Mouse (Mus musculus): ENCODE data around the gene Slit3.

Gene Slit3

DNA sequence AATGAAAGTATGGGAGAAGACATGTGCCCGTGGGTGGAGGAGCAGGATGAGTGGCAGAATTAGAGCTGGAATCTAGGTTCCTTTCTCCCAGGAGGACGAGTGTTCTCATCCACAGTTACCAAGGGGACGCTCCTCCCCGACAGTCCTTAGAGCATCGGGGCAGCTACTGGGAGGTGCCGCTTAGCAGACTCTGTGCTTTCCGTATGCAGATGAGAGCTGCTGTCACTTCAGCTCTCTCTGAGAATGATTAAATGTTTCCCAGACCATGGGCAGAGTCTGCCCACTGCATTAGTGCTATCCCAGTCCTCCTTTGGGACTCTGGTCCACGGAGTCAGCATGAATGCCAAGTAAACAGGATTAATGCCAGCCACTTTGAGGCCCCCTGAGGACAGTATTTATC is 359.1 kb downstream of the Slit3 start:
- DNase-seq: no peak

DNA sequence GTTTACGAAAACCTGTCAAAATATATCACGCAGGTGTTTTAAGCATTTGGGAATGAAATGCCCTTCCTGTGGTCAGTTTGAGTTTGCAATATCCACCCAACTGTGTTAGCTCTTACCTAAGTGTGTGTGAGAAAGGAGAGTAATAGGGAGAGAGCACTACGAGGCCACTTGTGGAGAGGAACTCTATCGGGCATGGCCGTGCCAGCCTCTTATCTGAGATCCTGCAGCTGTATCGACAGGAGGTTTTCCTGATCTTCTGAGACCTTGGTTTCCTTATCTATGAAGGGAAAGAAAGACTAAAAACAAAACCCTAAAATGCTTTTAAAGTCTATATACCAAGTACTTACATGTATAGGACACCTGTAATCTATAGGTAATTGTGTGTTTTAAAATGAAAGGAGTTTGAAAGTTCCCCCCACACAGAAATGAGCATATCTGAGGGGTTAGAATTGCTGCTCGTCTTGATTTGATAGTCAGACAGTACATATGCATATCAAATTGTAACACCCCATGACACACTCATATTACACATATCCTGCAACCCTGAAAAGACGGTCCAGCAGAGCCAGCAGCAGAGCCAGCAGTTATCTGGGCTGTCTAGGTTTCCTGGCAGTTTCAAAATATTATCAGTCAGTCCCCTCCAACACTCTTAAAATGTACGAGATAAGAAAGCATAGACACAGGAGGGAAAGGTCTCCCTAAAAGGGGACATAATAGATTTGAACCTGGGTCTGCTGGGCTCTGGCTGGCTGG is 360.8 kb downstream of the Slit3 start:
- DNase-seq: no peak

DNA sequence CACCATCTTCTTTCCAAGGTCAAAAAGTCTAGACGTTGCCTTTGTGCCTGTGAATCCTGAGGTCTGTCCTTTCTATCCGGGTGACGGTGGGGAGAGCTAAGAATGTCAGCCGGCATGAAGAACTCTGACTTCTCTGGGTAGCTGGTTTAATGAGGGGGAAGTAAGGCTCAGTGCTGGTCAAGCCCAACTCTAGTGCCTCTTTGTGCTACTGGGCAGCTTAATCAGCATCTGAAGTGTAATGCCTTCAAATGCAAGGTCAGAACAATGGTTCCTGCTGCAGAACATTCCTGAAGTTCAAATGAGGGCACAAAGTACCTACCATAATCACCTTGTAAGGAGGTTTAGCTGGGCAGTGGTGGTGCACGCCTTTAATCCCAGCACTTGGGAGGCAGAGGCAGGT is 366.9 kb downstream of the Slit3 start:
- no peak for DNase-seq

DNA sequence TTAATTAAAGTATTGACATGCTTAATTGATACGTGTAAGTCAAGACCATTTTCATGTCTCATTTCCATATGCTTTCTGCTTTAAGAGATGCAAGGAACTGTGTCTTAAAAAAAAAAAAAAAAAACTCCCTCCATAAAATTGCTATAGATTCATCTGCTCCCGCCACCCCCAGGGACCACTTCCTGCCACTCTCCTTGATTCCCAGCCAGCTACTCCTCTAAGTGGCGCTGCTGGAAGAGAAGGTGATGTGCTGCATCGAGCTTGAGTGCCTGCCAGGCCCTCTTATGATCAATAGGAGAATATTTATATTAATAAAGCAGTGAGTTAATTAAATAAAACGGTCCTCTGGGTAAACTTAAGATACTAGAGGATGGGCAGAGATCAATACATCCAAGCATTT is 370.7 kb downstream of the Slit3 start:
- DNase-seq: no peak

DNA sequence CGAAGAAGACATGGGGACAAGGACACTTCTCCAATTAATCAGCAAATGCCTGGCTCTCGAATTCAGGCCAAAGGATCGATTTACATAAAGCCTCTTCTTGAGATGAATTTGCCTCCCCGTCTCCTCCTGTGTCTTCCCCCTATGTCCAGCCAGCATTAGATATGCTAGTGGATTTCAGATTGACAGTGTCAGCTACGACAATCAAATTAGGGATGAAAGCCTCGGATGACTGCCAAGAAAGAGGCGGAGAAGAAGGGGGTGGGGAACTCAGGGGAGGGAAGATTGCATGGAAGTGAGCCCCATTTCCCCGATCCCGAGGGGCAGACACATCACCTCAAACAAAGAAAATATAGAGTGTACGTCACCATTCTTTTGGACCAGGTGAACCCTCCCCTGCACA is 375.9 kb downstream of the Slit3 start:
- DNase-seq: no peak

DNA sequence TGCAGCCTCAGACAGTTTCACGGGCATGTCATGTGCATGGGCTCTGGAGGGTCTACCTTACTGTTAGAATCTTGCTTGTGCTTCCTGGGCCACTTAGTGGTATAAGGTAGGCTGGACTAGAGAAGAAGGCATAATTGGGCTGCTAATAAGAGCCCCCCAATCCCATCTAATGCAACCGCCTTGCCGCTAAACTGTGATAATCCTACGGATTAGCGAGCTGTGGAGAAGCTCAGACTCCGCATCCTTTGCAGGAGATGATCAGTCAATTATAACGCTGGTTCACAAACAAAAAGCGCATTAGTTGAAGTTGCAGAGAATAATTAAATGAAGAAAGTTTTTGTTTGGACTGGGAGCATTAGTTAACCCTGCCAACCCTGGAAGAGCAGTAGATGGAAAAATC is 376.9 kb downstream of the Slit3 start:
- no peak for DNase-seq

DNA sequence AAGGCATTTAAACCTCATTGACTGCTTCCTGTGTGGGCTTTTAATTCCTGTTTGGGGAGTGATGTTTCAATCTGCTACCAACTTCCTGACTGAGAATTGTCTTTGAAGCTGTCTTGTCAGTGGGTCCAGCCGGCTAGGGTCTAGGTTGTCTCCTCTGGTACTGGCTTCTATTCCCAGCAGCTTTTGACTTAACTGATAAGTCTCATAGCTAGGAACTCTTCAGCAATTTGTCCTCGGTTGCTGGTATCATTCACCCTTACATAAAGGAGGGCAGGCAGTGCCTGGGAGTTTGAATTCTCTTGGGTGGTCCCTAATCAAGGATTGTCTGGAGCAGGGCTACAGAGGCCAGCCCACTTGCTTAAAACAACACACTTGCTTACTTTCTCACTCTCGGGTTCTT is 381.1 kb downstream of the Slit3 start:
- no peak for DNase-seq

DNA sequence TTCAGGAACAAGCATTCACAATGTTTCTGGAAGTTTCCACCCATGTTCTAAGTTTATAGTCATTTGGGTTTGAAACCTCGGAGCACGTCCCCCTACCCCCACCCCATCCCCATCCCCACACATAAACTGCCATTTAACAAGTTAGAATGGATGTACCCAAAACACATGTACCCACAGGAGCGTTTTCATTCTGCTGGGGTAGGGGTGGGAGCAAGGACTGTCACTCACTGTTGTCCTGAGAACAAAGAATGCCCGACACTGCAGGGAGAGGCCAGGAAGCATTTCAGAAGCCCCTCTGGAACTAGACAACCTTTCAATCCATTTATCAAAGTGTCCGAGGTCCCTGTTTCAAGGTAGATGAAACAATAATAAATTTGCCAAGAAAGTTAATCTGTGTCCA is 383.0 kb downstream of the Slit3 start:
- no peak for DNase-seq

DNA sequence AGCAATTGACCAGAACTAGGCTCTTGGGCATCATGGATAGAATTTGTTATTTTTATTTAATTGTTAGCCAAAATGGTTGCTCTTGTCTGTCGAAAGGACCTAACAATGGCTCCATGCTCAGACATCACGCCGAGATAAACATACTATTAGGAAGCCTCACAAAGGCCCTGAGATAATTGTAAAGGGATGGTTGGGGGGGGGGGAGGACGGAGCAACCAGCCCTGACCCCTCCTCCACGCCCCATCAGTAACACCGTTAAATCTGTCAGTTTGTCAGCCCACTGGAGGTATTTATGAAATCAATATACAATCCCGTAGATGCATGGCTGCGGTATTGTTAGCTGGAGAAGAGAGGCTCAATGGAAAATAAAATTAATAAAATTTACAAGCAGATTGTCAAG is 383.9 kb downstream of the Slit3 start:
- DNase-seq: no peak

DNA sequence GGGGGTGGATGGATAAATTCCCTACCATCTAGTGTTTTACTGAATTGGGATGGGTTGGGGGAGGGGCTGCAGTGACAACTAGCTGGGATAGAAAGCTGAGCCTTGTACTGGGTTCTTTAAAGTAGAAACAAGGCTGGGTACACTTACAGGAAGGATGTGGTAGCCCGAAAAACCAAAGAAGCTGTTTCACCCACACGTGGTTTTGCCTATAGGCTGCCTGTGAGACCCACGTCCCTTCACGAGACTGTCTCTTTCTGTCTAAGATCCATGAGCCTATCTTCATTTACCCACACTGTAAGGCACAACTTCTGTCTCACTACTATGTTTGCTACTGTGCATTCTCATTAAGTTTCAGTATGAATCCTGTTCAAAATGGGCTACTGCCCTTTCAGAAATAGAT is 384.3 kb downstream of the Slit3 start:
- DNase-seq: peak; percentile 43

DNA sequence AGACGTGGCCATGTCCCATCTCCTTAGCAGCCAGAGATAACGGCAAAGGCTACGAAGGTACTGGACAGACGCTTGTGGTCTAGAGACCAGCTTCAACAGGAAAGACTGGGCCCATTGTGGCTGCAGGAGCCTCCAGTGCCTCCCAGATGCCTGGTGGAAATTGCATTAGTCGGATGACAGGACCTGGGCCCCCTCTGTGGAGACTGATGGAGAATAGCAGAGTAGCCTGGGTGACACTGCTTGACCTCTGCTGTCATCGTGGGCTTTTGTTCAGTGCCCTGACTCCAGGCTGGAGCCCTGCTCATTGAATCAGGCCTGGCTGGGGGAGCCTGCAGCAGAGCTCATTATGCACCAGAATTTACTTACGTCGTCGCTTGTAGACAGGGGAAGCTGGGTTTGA is 384.8 kb downstream of the Slit3 start:
- DNase-seq: no peak

DNA sequence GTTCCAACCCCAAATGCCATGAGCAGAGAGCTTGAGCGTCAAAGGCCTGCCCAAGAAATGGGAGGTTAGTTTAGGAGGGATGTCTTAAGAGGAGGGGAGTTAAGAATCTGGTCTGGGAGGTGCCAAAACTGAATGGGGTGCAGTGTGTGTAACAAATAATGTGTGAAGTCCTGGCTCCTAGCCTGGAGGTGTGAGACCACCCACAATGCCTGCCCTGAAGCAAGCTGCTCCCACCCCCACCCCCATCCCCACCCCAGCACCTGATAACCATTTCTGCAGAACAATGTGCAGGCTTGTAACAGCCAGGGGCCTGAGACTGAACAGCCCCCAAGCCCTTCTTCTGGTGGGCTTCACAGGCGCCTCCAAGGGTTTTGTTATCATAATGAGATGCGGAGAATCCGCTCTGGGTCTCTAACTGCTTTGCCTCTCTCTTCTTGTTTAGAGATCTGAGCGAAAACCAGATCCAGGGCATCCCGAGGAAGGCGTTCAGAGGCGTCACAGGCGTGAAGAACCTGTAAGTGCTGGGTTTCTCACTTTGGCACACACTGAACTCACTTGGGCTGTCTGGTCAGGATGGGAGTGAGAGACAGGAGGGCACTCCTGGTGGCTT is 386.9 kb downstream of the Slit3 start:
- DNase-seq: no peak

DNA sequence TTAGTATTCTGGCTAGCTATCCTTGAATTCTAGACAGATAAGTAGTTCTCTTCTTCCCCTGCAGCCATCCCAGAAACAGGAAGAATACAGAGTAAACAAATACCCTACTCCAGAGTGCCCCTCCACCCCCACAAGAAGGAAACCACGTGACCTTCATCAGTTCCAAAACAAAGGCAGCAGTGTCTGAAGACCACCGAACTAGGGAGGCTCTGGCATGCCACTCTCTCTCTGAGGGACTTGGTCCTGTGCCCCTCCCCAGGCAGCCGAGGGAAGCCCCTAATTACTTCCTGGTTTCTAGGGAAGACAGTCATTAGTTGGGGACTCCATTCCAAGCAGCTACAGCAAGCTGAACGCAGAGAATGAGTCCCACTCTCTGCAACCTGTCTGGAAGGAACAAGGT is 391.7 kb downstream of the Slit3 start:
- DNase-seq: no peak

DNA sequence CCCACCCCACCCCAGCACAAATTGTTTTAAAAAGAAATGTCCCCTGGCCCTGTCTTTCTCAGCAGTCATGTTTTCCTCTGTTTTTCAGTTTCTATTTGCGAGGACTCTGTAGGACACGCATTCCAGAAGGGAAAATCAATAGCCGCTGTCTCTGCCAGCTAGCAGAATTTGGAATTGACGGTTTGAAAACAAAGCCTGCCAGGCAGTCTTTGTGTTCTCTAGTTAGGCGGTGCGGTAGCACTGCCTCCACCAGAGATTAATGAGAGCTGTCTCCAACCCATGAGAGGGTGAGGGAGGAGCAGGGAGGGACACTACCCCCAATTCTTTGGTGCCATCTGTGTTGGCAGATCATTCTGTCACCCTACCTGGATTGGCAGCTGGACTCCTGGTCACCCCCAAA is 392.3 kb downstream of the Slit3 start:
- no peak for DNase-seq

DNA sequence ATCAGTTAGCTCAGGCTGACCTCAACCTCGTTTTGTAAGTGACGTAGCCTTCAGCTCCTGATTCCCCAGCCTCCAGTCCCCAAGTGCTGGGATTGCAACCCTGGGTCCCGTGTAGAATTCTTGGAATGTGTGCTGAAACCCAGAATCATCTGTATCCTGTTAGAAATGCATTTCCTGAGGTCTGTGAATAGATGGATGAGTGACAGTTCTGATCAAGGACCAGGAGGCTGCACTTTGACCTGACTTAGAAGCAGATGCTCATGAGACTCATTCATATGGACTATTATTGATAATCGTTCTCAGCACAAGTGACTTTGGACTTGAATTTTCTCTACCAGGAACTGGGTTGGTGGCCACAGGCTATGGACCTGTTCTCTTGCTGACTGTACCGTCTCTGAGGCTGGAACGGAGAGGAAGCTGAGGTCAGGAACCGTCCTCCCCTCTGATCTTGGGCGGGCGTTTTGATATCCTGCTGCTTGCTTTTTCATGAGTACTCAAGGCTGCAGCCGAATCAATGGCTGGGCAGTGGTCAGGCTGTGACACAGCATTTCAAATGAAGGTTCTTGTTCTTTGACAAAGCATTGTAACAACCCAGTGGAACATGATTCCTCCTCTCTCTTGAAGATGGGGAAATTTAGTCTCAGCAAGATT is 401.9 kb downstream of the Slit3 start:
- no peak for DNase-seq

DNA sequence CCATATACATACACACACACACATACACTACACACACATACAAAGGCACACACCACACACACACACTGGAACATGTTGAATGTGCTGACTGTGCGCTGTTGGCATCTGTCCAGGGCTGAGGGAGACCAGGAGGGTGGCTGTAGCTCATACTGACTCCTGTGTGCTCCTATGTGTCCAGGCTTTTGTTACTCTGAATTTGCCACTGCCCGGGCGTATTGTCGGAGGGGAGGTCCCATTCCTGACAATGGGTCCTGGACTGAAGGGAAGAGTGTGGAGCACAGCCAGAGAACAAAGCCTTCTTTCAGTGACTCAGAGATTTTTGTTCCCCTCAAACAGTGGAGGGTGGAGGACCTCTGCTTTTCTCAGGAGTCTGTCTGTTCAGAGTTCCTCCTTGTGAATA is 402.7 kb downstream of the Slit3 start:
- DNase-seq: no peak

DNA sequence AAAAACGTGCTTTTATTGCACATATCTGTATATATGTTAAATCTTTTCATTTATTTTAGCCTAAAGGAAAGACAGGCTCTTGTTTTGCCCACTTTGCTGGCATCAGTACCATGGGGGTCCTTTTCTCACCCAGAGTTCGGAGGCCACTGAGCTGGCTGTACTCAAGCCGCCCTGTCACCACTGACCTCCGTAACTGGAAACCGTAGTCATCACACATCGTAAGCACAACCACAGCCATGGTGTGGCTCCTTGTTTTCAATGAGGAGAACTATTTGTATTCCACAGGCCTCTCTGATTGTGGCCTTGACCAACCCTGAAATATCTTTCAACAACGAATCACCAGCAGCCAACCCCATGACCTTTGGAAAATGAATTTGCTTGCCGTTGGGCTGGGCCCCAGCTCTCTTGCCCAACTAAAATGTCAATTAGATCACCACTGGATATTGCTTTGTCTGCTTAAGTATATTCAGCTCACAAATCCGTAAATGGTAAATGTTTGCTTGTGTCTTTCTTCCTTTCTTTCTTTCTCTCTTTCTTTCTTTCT is 405.3 kb downstream of the Slit3 start:
- DNase-seq: no peak

DNA sequence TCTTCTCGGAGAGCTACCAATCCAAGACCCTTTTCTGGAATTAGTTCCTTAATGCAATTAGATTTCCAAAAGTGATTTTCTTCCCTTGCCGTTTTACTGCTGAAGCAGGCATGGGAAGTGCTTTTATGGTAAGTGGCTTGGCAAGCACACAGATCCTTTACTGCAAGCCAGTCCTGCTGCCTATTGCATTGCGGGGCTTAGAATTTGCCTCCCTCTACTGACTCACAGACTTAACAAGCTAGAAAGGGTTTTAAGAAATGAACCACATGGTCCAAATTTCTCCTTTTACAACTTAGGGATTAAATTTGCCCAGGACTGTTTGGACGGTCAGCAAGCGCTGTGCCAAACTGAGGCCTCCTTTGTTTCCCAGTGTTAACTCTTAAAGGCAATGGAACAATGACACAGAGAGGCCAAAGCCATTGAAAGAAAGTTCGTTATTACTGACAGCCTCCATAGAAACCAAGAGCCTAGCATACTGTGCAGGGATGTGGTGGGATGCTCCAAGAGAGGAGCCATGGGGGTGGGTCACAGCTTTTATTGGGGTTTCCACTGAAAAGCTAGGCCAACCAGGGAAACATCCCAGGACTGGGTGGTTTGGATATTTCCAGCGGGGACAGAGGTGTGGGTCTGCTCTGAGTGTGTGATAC is 406.9 kb downstream of the Slit3 start:
- DNase-seq: no peak

DNA sequence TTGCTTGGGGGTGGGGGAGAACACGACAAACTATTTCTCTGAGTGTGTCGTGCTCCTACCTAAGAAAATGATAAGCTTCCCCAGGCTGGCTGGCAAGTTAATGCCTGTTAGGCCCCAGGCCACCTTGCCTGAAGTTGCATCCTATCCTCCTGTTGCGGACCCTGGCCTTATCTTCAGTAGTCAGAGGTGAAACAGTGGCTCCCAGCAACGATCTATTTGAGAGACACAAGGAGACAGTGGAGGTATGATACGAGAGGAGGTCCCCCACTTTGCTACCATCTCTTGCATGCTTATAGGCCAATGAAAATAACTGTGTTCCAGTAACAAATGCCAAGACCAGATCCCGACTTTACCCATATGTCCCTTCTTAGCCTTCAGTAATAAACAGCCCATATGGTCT is 414.0 kb downstream of the Slit3 start:
- no peak for DNase-seq

DNA sequence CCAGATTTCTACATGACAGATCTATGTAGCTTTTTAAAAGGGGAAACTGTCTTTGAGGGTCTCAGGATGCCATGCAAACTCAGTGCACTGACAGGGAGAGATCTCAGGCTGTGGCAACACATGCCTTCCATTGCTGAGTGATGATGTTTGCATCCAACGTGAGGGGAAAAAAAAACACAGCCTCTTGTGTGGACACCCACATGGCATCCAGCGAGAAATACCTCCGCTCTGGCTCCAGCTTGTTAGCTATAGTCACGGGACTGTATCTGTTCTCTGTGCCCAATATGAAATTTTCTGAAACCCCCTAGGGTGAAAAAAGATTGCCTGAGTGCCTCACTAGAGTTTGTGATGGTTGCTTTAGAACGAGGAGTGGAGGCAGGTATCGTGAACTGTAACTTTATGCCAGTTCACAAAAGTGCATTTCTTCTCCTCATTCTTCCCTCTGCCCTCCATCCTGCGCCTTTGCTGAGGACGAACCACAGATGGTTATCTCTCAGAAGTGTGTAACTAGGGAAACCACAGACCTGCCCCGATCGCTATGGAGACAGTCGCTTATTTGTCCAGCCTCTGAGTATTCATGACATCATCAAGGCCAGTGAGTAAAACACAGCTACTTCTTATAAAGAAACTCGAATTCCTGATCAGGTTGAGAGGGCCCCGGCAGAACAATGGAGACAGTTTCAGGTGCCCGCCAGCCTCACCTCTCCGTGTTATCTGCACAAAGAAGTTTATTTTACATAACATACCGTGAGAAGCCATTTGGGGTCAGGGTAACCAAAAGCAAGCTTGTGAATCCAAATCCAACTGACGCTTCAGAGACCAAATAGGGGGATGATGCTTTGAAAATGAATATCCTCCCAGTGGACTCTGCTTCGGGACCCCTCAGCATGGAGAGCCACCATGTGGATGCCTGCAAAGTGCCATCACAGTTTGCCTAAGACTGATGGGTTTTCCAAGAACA is 416.4 kb downstream of the Slit3 start:
- DNase-seq: no peak

DNA sequence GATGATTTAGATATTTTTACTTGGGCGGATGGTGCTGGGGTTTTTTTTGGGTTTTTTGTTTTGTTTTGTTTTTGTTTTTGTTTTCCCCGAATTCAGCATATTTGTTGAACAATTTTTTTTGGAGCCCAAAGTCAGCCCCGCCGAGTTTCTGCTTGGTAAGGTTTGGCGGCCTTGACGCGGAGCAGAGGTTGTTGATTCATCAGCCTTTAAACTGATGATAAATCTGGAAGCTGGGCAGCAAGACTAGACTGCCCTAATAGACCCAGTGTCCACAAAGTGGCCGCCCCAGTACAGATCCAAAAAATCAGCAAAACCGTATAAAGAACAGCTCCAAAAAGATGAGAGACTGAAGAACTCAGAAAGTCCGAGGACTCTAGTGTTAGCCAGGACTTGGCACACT is 421.7 kb downstream of the Slit3 start:
- DNase-seq: no peak
